Mouse (Mus musculus) kidney, postnatal 0 days (tissue): Measurements from ENCODE around the gene Ttll12. TPM values are rescaled to one million over a fixed set of nuclear protein-coding genes. Genes with fewer than 3 reads are reported as not detected.

Experiments used
- ATAC-seq: fragments of 200-750 bp; cut with Nextera tagmentation; replicated peaks from 2 replicates; pipeline ENCODE4 v1.8.0; 2017; ENCODE audit warnings: low read depth, moderate number of reproducible peaks, moderate TSS enrichment, moderate library complexity; ENCODE audit not compliant: low FRiP score
- DNase-seq: peaks from one replicate; pipeline ENCODE4 v3.0.0-alpha.2; 2016; ENCODE audit warnings: low spot score
- H3K27ac ChIP-seq: fragments of 300-500 bp; sonication (generic); 2 replicates; pipeline ENCODE4 v1.5.1; 2014; ENCODE audit warnings: mild to moderate bottlenecking
- H3K27me3 ChIP-seq: fragments of 300-500 bp; sonication (generic); 2 replicates; pipeline ENCODE4 v1.6.1; 2014; ENCODE audit warnings: low read length, mixed read lengths; ENCODE audit not compliant: insufficient read depth
- H3K36me3 ChIP-seq: fragments of 300-500 bp; sonication (generic); 2 replicates; pipeline ENCODE4 v1.6.1; 2014; ENCODE audit warnings: low read length, mixed read lengths; ENCODE audit not compliant: insufficient read depth
- H3K4me1 ChIP-seq: fragments of 300-500 bp; sonication (generic); replicated peaks from 2 replicates; pipeline ENCODE4 v1.6.1; 2014; ENCODE audit warnings: antibody characterized with exemption, low read length, mixed read lengths; ENCODE audit not compliant: insufficient read depth
- H3K4me2 ChIP-seq: fragments of 300-500 bp; sonication (generic); 2 replicates; pipeline ENCODE4 v1.6.1; 2014; ENCODE audit warnings: mild to moderate bottlenecking, low read length, moderate library complexity, mixed read lengths
- H3K4me3 ChIP-seq: fragments of 300-500 bp; sonication (generic); replicated peaks from 2 replicates; pipeline ENCODE4 v1.5.1; 2014; ENCODE audit warnings: low read depth, low read length
- H3K9ac ChIP-seq: fragments of 300-500 bp; sonication (generic); 2 replicates; pipeline ENCODE4 v1.6.1; 2014; ENCODE audit warnings: low read depth, low read length
- H3K9me3 ChIP-seq: fragments of 300-500 bp; sonication (generic); replicated peaks from 2 replicates; pipeline ENCODE4 v1.6.1; 2016; ENCODE audit warnings: low read length, inconsistent platforms, mixed read lengths
- CTCF ChIP-seq: IDR thresholded peaks from 2 replicates; pipeline ENCODE4 v1.5.1; 2016; ENCODE audit warnings: antibody characterized with exemption, low read depth, mild to moderate bottlenecking, moderate library complexity
- WGBS: fragments of 180-500 bp; shearing (Covaris S2); extraction: QIAGEN DNeasy Blood & Tissue Kit; methylation state at CpG from one replicate; pipeline ENCODE4 v1.1.7; 2014; 5-methylcytosine and 5-hydroxymethylcytosine counted together
- polyA plus RNA-seq: library from polyadenylated mRNA; unstranded; fragments of >200 nt; fragmentation: Nextera tagmentation; extraction: Ambion mirVana; gene quantifications from 2 replicates; pipeline ENCODE4 v1.2.1, GENCODE M21; 2015

The Ttll12 gene
- polyA plus RNA-seq, 1 experiment from 2014 or later: 22.4 TPM

DNA sequence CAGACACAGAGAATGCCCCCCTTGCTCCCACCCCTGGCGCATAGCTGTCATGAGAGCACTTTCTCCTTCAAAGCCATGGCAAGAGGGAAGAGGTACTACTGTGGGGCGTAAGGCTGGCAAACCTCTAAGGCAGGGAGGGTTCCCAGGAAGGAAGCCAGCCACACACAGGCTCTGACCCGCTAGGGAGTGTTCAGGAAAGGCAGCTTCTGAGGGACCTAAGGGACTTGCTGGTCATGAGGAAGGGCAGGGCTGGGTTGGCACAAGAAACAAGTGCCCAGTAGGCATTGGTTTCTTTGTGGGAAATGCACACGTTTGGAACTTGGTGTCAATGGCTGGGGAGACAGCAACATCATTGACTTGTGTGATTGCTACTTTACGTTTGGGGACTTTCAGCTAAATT is 29.0 kb downstream of the Ttll12 start:
- Histone ChIP-seq H3K4me3 (no peak overlapping the region), H3K4me2 (no peak overlapping the region), H3K4me1 (no peaks in the 10 kb centered on the region), H3K9me3 (no peaks in the 10 kb centered on the region), H3K27me3 (no peaks in the 10 kb centered on the region), H3K9ac (no peak overlapping the region), H3K27ac (no peak overlapping the region), H3K36me3 (no peaks in the 10 kb centered on the region)
- no peak for ATAC-seq
- TF ChIP-seq CTCF: no peak
- DNase-seq: no peak
- WGBS: 73% methylated on average over 5 of the region's 5 CpGs

DNA sequence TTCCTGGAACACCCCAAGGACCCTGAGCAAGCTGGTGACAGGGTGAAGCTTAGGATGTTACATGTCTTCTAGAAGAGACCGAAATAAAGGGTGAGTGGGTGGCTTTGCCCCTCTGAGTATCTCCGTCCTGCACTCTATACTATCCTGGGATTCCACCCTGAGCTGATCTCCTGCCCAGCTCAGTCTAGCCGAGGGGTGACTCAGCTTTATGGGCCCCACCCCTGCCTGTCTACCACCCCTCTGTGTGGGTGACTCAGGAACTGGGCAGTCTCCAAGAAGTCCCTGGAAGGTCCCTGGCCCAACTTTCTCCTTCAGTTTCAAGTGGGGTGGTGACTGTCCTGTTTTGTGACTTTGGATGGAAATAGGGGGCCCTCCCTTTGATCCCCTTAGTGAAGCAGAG is 29.5 kb downstream of the Ttll12 start:
- Histone ChIP-seq H3K9ac (no peak overlapping the region), H3K27ac (no peak overlapping the region), H3K4me2 (no peak overlapping the region), H3K4me1 (no peaks in the 10 kb centered on the region), H3K36me3 (no peaks in the 10 kb centered on the region), H3K4me3 (no peak overlapping the region), H3K9me3 (no peaks in the 10 kb centered on the region), H3K27me3 (no peaks in the 10 kb centered on the region)
- ATAC-seq: no peak
- WGBS: 77% methylated on average over 3 of the region's 3 CpGs
- TF ChIP-seq CTCF: no peak
- no peak for DNase-seq

- Histone ChIP-seq H3K36me3 (no peaks in the 10 kb centered on the region), H3K9me3 (no peaks in the 10 kb centered on the region), H3K27me3 (no peaks in the 10 kb centered on the region), H3K4me3 (peak overlapping the region; percentile 43), H3K9ac (peak overlapping the region; percentile 67), H3K27ac (peak overlapping the region; percentile 69), H3K4me2 (peak overlapping the region; percentile 98), H3K4me1 (no peaks in the 10 kb centered on the region)
- peak; percentile 55 for ATAC-seq
- WGBS: 3% methylated on average over 27 of the region's 27 CpGs
- TF ChIP-seq CTCF: no peak
- peak; percentile 57 for DNase-seq
Measured at GRCm38 (mm10) chr15:83563857-83564651, 30.9 kb downstream of the Ttll12 start.

DNA sequence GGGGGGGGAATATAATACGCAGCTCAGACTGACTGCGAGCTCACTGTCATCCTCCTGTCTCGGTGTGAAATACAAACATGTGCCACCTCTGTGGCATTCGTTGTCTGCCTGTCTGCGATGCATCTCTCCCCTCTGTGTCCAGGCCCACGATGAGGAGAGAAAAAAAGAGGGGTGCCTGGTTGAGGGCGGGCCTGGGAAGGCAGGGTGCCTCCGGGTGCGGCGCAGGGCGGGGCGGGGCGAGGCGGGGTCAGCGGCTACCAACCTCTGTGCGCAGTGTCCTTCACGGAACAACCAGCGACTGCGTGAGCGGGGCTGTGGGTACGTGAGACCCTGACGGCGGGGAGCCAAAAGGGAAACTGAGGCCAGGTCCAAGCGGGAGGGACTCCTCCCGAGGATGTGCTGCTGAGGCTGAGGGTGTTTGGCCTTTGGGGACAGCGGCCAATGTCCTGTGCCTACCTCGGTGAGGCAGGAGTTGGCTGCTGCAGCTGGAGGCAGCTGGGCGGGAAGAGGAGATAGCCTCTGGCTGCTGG is 31.6 kb downstream of the Ttll12 start, which contains the start of the genes Tspo and Mcat:
Tspo (plus strand) TSS at position 266 of the 530 bp plus-strand sequence.
Mcat (minus strand) TSS at position 461 of the 530 bp plus-strand sequence.
- WGBS: under 1% methylated on average over 28 of the region's 28 CpGs
- DNase-seq: peak; percentile 22
- H3K36me3 ChIP-seq: no peaks in the 10 kb centered on the region

GRCm38 (mm10) chr15:83562626-83563270 is 32.2 kb downstream of the Ttll12 start:
- no peaks in the 10 kb centered on the region for H3K27me3 ChIP-seq
- no peak for TF ChIP-seq CTCF
- no peak overlapping the region for H3K9ac ChIP-seq
- 38% methylated on average over 15 of the region's 15 CpGs for WGBS
- H3K36me3 ChIP-seq: no peaks in the 10 kb centered on the region
- DNase-seq (peak; percentile 72), ATAC-seq (peak; percentile 57)
- H3K27ac ChIP-seq: 0 out of 2 replicates have a peak overlapping the region, but pooled peaks have one; percentile 69
- peak overlapping the region; percentile 43 for H3K4me3 ChIP-seq
- H3K4me1 ChIP-seq: no peaks in the 10 kb centered on the region
- no peaks in the 10 kb centered on the region for H3K9me3 ChIP-seq
- peak overlapping the region; percentile 98 for H3K4me2 ChIP-seq

More for the DNA sequence above, 31.6 kb downstream of the Ttll12 start, which contains the start of the genes Tspo and Mcat:
- Histone ChIP-seq H3K9me3 (no peaks in the 10 kb centered on the region), H3K4me1 (no peaks in the 10 kb centered on the region), H3K27ac (peak within 1 kb of the TSS; percentile 69), H3K9ac (peak within 1 kb of the TSS; percentile 67), H3K4me3 (peak within 1 kb of the TSS; percentile 43), H3K27me3 (no peaks in the 10 kb centered on the region), H3K4me2 (peak within 1 kb of the TSS; percentile 98)
- peak; percentile 52 for ATAC-seq
- no peak for TF ChIP-seq CTCF

DNA sequence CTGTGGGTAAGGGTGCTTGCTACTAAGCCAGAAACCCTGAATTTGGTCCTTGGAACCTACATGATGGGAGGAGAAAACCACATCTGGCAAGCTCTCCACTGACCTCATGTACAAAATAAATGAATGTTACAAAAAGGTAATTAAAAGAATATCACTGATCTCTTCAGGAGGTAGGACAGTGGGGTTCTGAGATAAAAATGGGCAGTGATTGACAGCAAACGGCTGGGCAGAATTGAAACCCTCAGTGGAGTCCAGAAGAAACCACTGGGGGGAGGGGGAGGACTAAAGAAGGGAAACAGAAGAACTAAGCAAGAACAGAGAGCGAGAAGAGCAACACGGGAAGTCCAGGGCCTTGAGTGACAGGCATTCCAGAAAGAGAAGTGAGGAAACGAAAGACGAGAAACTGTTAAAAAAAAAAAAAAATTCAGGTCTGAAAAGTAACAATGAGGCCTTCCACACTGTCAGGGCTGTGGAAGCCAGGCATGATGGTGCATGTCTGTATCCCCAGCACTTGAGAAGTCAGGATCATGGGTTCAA is 33.9 kb downstream of the Ttll12 start:
- H3K4me2 ChIP-seq: no peak overlapping the region
- TF ChIP-seq CTCF: no peak
- no peak for ATAC-seq
- WGBS: 67% methylated on average over 5 of the region's 5 CpGs
- H3K27ac ChIP-seq: no peak overlapping the region
- H3K9ac ChIP-seq: no peak overlapping the region
- no peaks in the 10 kb centered on the region for H3K36me3 ChIP-seq
- H3K9me3 ChIP-seq: no peaks in the 10 kb centered on the region
- H3K4me1 ChIP-seq: no peaks in the 10 kb centered on the region
- no peak for DNase-seq
- H3K27me3 ChIP-seq: no peaks in the 10 kb centered on the region
- no peak overlapping the region for H3K4me3 ChIP-seq
